Mouse (Mus musculus) stomach, postnatal 0 days (tissue): ENCODE data around the gene Hspbp1.

Experiments used
- CTCF ChIP-seq: IDR thresholded peaks from 2 replicates; pipeline ENCODE4 v1.5.1; 2016; ENCODE audit warnings: antibody characterized with exemption, low read depth, mild to moderate bottlenecking, moderate library complexity
- EP300 ChIP-seq: optimal IDR thresholded peaks from 2 replicates; pipeline ENCODE3; 2016; ENCODE audit warnings: antibody characterized with exemption

DNA sequence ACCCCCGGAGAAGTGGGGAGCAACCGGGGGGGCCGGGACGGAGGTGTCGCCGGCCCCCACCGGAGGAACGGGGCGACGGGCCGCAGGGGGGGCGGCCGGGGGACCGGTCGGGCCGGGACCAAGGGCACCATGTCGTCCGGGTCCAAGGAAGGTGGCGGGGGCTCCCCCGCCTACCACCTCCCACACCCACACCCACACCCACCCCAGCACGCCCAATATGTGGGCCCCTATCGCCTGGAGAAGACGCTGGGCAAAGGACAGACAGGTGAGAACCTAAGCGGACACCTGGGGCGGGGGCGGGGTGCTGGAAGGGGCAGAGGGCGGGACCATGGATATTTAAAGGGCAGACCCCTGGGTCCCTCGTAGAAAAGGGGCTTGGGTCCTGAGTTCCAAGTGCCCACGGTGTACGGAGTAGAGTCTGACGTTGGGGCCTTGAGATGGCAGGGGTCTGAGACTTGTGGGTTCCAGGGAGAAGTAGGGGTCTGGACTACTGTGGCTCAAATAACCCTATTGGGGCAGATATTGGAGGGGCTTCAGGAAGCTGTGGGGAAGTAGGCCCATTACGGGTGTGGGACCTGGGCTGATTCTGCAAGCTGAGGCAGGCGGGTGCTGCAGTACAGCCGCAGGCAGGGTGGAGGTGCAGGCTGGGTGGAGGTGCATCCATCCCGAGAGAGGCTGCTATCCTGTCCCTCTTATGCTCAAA lies 6.2 kb upstream of the Hspbp1 start:
- TF ChIP-seq EP300 (no peak), CTCF (no peak)
